Mouse (Mus musculus): Measurements from ENCODE around the gene Aknad1. TPM values are rescaled to one million over a fixed set of nuclear protein-coding genes. Genes with fewer than 3 reads are reported as not detected.

Gene Aknad1
- total RNA-seq, 2 experiments from 2014 or later: 0.10 TPM; not detected in 1

DNA sequence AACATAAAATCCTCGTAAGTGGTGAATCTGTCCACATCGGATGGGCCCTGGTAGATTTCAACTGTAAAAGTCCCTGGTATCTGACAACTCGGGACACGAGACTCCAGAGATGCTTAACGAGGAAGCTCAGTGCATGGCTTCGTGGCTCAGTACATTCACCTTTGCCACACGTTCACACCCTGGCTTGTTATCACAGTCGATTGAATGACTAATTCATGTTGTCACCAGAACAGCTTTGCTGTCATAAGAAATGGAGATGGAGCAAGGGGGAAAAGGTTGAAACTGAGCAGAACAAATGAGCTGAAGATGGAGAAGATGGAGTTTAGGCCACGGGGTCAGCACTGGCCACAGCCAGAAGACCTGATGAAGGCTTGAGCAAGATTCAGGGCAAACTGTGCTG, 18.1 kb downstream of the Aknad1 start:
- DNase-seq (ENCODE audit: low spot score in 2 of 2): no peak
- Histone ChIP-seq H3K4me3 (no peak overlapping the region), H3K27ac (no peak overlapping the region)
- TF ChIP-seq CTCF (conservative IDR thresholded peaks at IDR 0.05): no peak

GRCm38 (mm10) chr3:108759566-108760420, 20.3 kb downstream of the Aknad1 start:
- DNase-seq (ENCODE audit: low spot score in 2 of 2): no peak
- H3K4me3 ChIP-seq: no peak overlapping the region
- TF ChIP-seq CTCF (conservative IDR thresholded peaks at IDR 0.05): no peak
- no peak overlapping the region for H3K27ac ChIP-seq

- no peak overlapping the region for H3K4me3 ChIP-seq
- peak overlapping the region; percentile 46; the same call in 1 of the 2 replicates for H3K27ac ChIP-seq
- TF ChIP-seq CTCF (conservative IDR thresholded peaks at IDR 0.05): no peak
- DNase-seq (ENCODE audit: low spot score in 2 of 2): peak in 1 of 2 experiments; percentile 72
Observed at GRCm38 (mm10) chr3:108762597-108763111, 23.2 kb downstream of the Aknad1 start.

DNA sequence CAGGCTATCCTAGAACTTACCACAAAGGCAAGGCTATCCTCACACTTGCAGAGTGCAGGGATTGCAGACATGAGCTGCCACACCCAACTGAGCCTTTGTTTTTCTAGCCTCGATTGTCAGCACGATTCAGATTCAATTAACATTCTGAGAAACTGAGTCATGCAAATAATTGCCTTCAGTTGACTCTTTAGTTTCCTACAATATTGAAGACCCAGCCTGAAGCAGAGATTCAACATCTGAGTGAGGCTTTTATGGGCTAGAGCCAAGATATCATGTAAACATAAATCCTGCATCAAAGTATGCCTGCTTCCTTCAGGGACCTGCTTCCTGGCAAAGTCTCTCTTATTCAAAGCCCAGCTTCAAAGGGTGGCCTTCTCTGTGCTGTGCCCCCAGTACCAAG, 24.2 kb downstream of the Aknad1 start:
- DNase-seq (ENCODE audit: low spot score in 2 of 2): no peak
- Histone ChIP-seq H3K27ac (no peak overlapping the region), H3K4me3 (no peak overlapping the region)
- no peak for TF ChIP-seq CTCF (conservative IDR thresholded peaks at IDR 0.05)

DNA sequence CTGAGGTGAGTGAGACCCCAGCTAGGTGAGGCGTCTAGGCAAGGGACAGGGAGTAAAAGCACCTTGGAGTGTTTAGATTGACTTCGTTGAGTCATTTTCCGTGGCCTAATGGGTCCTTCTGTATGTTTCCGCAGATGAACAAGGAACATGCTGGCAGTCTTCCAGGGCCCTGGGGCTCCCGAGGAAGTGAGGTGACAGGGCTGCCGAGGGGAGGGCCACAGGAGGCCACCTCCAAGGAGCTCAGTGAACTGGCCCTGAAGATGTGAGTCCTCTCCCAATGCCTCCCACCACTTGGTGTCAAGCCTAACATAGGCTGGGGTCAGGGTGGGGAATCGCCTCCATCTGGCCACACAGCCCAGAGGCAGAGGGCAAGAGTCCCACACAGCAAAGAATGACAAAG, 25.5 kb downstream of the Aknad1 start:
- TF ChIP-seq CTCF (conservative IDR thresholded peaks at IDR 0.05): no peak
- Histone ChIP-seq H3K4me3 (no peak overlapping the region), H3K27ac (no peak overlapping the region)
- DNase-seq (ENCODE audit: low spot score in 2 of 2): no peak

DNA sequence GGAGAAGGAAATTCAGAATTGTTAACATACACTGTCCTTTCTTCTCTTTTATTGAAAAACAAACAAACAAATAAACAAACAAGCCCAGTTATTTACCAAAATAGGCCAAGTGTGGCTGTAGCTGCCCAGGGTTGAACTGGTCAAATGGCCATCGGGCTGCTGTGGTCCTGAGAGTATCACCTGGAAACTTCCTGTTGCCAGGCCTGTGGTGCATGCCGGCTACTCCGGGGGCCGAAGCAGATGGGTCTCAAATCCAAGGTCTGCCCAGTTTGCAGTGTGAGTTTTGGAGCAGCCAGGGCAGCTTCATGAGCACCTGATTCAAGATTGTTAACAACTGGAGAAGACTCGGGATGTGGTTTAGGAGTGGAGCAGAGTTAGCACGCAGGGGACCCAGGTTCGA, 26.0 kb downstream of the Aknad1 start:
- Histone ChIP-seq H3K4me3 (no peak overlapping the region), H3K27ac (no peak overlapping the region)
- no peak for DNase-seq (ENCODE audit: low spot score in 2 of 2)
- no peak for TF ChIP-seq CTCF (conservative IDR thresholded peaks at IDR 0.05)

- no peak for DNase-seq (ENCODE audit: low spot score in 2 of 2)
- no peak for TF ChIP-seq CTCF (conservative IDR thresholded peaks at IDR 0.05)
- H3K4me3 ChIP-seq: no peak overlapping the region
- H3K27ac ChIP-seq: no peak overlapping the region
Observed at GRCm38 (mm10) chr3:108766943-108767342, 27.5 kb downstream of the Aknad1 start.

- no peak for TF ChIP-seq CTCF (conservative IDR thresholded peaks at IDR 0.05)
- no peak overlapping the region for H3K4me3 ChIP-seq
- H3K27ac ChIP-seq: no peak overlapping the region
- no peak for DNase-seq (ENCODE audit: low spot score in 2 of 2)
Observed at GRCm38 (mm10) chr3:108767416-108767815, 28.0 kb downstream of the Aknad1 start.

GRCm38 (mm10) chr3:108769547-108769946, 30.1 kb downstream of the Aknad1 start:
- H3K4me3 ChIP-seq: no peak overlapping the region
- TF ChIP-seq CTCF (conservative IDR thresholded peaks at IDR 0.05): no peak
- H3K27ac ChIP-seq: no peak overlapping the region
- DNase-seq (ENCODE audit: low spot score in 2 of 2): no peak

- Histone ChIP-seq H3K4me3 (no peak overlapping the region), H3K27ac (peak overlapping the region; percentile 2; the same call in 1 of the 2 replicates)
- peak; percentile 79 to 80 for DNase-seq (ENCODE audit: low spot score in 2 of 2)
- peak; percentile 89 for TF ChIP-seq CTCF (conservative IDR thresholded peaks at IDR 0.05)
Observed at GRCm38 (mm10) chr3:108770725-108771368, 31.4 kb downstream of the Aknad1 start.

GRCm38 (mm10) chr3:108772211-108772610, 32.8 kb downstream of the Aknad1 start:
- no peak for TF ChIP-seq CTCF (conservative IDR thresholded peaks at IDR 0.05)
- Histone ChIP-seq H3K27ac (peak overlapping the region; percentile 80), H3K4me3 (no peak overlapping the region)
- peak; percentile 48 to 54 for DNase-seq (ENCODE audit: low spot score in 2 of 2)

- DNase-seq (ENCODE audit: low spot score in 2 of 2): no peak
- peak; percentile 58 for TF ChIP-seq CTCF (conservative IDR thresholded peaks at IDR 0.05)
- H3K4me3 ChIP-seq: no peak overlapping the region
- H3K27ac ChIP-seq: no peak overlapping the region
Observed at GRCm38 (mm10) chr3:108772811-108773210, 33.4 kb downstream of the Aknad1 start.

DNA sequence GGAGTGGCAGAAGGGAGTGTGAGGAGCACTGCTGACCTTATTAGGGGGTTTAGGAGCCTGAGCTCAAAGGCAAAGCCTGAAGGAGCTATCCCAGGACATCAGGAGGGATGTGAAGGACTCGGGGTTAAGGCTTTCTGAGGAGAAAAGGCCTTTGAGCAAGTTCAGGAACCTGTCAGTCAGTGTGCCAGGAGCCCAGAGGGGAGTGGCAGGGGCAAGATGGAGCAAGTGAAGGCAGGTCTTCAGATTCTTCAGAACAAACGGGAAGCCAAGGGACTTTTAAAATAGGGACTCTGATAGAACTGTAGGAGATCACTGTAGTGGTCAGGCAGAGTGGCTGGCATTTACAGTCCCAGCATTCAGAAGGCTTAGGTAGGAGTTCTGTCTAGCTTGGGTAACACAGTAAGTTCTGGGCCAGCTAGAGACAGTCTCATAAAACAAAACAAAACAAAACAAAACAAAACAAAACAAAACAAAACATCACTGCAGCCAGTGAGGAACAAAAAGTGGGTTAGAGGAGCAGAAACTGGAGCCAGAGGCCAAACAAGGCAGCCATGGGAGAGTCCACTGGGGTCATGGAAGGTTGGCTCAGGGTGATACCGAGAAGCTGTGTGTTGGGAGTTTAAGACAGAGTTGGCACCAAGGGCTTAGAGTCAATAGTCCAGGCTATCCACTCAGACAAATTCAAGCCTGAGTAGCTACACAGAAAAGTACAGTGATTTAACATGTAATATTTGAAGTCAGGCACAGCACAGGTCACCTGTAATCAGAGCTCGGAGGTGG, 39.5 kb downstream of the Aknad1 start:
- H3K27ac ChIP-seq: no peak overlapping the region
- no peak overlapping the region for H3K4me3 ChIP-seq
- no peak for TF ChIP-seq CTCF (conservative IDR thresholded peaks at IDR 0.05)
- no peak for DNase-seq (ENCODE audit: low spot score in 2 of 2)
